Mouse (Mus musculus) olfactory bulb, adult 2 months (tissue): ENCODE measurements around the gene Spdl1. TPM values are rescaled to one million over a fixed set of nuclear protein-coding genes. Genes with fewer than 3 reads are reported as not detected.

Experiments used
- H3K27ac ChIP-seq: fragments of 200-500 bp; 2 replicates; pipeline ENCODE4 v1.5.1; 2012; ENCODE audit warnings: low read depth, low read length; ENCODE audit not compliant: insufficient read depth
- H3K4me1 ChIP-seq: fragments of 200-500 bp; 2 replicates; pipeline ENCODE4 v1.6.1; 2012; ENCODE audit warnings: low read length; ENCODE audit not compliant: control insufficient read depth, insufficient read depth
- H3K4me3 ChIP-seq: fragments of 200-500 bp; 2 replicates; pipeline ENCODE4 v1.5.1; 2012; ENCODE audit warnings: mild to moderate bottlenecking, low read depth, low read length, moderate library complexity; ENCODE audit not compliant: insufficient read depth
- CTCF ChIP-seq: fragments of 200-500 bp; IDR thresholded peaks from 2 replicates; pipeline ENCODE4 v1.5.1; 2012; ENCODE audit warnings: low read depth, mild to moderate bottlenecking, low read length, moderate library complexity; ENCODE audit not compliant: insufficient read depth
- POLR2A ChIP-seq: fragments of 200-500 bp; IDR thresholded peaks from 2 replicates; pipeline ENCODE4 v1.6.1; 2012; ENCODE audit warnings: mild to moderate bottlenecking, low read depth, low read length, moderate library complexity; ENCODE audit not compliant: insufficient read depth
- WGBS: fragments of 180-500 bp; shearing (Covaris S2); methylation state at CpG from one replicate; pipeline ENCODE4 v1.1.7; 2018; 5-methylcytosine and 5-hydroxymethylcytosine counted together
- polyA plus RNA-seq: library from polyadenylated mRNA; stranded (reverse); fragments of >200 nt; gene quantifications from 2 replicates; pipeline ENCODE4 v1.2.4, GENCODE M21; 2012; ENCODE audit warnings: low replicate concordance; ENCODE audit not compliant: missing spikeins, insufficient read depth, insufficient read length

Gene Spdl1
- polyA plus RNA-seq, 1 experiment, result not detected

DNA sequence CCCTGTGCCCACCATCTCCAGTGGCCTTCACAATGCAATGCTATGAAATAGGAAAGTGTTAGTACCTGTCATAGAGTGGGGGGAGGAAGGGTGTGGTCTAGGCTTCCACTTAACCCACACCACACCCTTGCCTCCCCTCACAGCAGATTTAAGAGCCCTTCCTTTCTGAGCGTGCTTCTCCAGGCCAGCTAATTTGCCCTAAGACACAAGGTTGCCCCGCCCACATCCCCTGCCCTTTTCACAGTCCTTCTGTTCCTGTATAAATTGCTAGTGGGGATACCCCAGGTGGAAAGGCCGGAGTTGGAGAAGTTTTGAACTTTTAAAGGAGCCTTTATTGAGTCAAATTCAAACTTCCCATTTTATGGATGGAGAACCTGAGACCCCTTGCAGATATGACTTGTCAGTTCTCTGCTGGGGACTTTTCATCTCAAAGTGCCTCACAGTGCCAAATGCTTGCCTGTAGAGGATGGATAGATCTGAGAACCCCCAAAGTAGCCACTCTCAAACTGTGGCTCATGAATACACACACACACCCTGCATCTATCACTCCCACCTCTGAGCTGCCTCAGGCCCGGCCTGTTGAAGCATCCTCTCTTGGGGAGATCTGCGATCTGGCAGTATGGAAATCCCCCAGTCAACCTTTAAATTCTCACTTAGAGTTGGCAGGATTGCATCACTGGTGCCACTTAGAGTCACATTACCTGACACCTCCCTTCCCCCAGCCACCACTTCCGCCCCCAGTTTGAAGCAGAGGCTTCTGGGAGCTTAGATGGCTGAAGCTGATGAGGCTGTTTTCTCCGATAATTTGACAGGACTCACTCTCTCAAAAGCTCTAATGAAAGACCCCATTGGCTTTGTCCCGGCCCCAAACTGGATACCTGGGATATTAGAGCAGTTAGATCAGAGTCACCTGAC, 50.7 kb downstream of the Spdl1 start:
- TF ChIP-seq CTCF, result no peak
- no peak for TF ChIP-seq POLR2A
- no peak overlapping the region for H3K27ac ChIP-seq
- H3K4me1 ChIP-seq, result no peaks in the 10 kb centered on the region
- no peak overlapping the region for H3K4me3 ChIP-seq
- WGBS, result 80% methylated on average over 8 of the region's 8 CpGs

DNA sequence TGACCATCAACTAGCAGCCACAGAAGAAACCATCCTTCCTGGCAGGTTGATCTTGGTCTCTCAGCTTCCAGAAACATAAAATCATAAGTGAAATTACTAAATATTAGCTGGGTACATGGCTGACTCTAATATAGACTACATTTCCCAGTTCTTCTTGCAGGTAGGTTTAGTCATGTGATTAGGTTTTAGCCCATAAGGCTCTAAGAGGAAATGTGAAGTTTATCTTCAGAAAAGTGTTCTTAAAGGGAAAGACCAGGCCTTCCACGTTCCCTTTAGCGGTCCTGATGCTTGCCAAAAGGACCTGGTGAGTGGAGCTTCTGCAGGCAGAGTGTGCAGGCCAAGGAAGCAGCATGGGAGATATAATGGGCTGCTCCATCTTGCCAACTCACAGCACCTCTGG, 52.7 kb downstream of the Spdl1 start:
- 88% methylated on average over 2 of the region's 2 CpGs for WGBS
- no peak for TF ChIP-seq POLR2A
- no peak for TF ChIP-seq CTCF
- Histone ChIP-seq H3K27ac (no peak overlapping the region), H3K4me1 (peaks cover 3% of the 10 kb centered on the region; the same call in 1 of the 2 replicates), H3K4me3 (no peak overlapping the region)

DNA sequence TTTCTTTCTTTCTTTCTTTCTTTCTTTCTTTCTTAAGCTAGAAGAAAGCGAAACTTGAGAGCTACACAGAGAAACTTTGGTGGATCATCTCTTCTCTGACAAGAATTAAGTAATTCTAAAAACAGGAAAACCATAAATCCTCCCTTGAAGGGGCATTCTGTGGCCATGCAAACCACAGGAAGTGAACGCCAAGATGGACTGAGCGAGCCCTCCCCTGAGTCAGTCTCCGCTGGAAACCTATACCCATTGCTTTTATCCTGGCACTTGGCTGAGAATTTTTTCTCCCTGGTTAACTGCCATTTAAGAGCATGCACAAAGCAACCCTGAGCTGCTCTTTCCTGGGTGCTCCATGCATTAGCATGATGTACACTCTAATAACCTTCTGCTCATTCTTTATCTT, 53.5 kb downstream of the Spdl1 start:
- no peak overlapping the region for H3K4me3 ChIP-seq
- TF ChIP-seq POLR2A, result no peak
- TF ChIP-seq CTCF, result no peak
- H3K4me1 ChIP-seq, result peaks cover 5% of the 10 kb centered on the region; the same call in 1 of the 2 replicates
- 87% methylated on average over 4 of the region's 4 CpGs for WGBS
- H3K27ac ChIP-seq, result no peak overlapping the region

DNA sequence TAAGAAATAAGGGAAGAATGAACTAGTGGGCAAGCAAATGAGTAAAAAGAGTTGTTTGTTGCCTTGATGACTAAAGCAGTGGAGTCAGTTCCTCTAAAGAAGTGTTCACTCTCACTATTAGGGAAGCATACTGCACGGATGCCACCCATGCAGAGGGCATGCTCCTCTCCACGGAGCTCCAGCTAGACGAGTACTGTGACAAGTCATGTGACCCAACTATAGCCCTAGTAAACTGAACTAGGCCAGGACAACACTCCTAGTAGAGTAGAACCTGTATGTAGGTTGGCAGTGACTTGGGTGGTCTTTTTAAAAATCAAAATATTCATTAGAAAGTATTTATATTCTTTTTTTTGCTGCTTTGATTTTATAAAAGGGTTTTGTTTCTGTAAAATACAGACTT, 55.1 kb downstream of the Spdl1 start:
- no peak overlapping the region for H3K27ac ChIP-seq
- H3K4me3 ChIP-seq, result no peak overlapping the region
- 79% methylated on average over 3 of the region's 3 CpGs for WGBS
- peaks cover 5% of the 10 kb centered on the region; the same call in 1 of the 2 replicates for H3K4me1 ChIP-seq
- TF ChIP-seq CTCF (no peak), POLR2A (no peak)

DNA sequence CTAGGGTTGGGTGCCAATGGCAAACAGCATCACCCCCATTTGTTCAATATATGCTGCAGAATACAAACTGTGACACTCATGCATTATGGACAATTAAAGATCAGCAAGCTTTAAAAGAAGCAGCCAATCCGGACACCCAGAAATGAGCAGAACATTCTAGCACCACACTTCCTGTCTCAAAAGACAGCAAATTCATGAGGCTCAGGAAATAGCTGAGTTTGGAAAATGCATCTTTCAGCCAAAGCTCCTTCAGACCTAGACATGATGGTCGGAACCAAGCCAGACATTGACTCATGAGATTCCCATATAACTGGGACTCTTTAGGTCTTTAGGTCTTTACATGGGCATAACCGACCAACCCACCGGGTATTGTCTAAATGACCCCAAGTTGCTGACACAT, 55.9 kb downstream of the Spdl1 start:
- 95% methylated on average over 4 of the region's 4 CpGs for WGBS
- peaks cover 5% of the 10 kb centered on the region; the same call in 1 of the 2 replicates for H3K4me1 ChIP-seq
- TF ChIP-seq POLR2A (no peak), CTCF (no peak)
- H3K4me3 ChIP-seq, result no peak overlapping the region
- no peak overlapping the region for H3K27ac ChIP-seq

DNA sequence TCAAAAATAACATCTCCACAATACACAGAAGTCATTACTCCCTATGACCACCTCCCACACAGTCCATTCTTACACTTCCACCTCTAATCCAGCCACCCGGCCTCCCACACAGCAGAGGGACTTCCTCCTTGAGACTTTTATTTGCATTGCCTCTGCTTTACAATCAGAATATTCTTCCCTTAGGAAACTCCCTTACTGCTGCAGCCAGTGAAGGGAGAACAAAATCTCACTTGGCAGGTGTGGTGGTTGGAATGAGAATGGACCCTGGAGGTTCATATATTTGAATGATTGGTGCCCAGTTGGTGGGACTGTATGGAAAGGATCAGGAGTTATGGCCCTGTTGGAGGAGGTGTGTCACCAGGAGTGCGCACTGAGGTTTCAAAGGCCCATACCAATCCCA, 57.4 kb downstream of the Spdl1 start:
- no peak for TF ChIP-seq POLR2A
- no peak for TF ChIP-seq CTCF
- H3K27ac ChIP-seq, result 0 out of 2 replicates have a peak overlapping the region, but pooled peaks have one; percentile 19
- 81% methylated on average over 2 of the region's 2 CpGs for whole genome bisulfite sequencing
- H3K4me3 ChIP-seq, result no peak overlapping the region
- H3K4me1 ChIP-seq, result peaks cover 5% of the 10 kb centered on the region; the same call in 1 of the 2 replicates

DNA sequence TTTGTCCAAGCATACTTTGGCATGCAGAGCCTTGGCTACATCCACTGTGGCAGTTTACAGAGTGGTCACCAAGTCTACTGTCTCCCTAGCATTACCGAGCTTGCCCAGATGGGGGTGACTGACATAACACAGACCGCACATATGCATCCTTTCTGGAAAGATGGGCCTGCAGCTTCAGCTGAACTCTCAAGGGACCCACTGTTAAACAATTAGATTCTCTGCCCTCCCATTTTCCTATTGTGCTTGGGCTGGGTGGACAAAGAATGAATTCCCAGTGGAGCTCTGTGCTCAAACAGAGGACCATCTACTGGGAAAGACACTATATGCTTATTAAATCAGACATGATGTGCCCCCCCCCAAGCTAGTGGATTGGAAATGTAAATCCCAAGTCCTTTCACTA, 58.8 kb downstream of the Spdl1 start:
- 67% methylated on average over 2 of the region's 2 CpGs for WGBS
- TF ChIP-seq POLR2A (no peak), CTCF (no peak)
- Histone ChIP-seq H3K4me1 (peaks cover 5% of the 10 kb centered on the region; the same call in 1 of the 2 replicates), H3K27ac (no peak overlapping the region), H3K4me3 (no peak overlapping the region)

DNA sequence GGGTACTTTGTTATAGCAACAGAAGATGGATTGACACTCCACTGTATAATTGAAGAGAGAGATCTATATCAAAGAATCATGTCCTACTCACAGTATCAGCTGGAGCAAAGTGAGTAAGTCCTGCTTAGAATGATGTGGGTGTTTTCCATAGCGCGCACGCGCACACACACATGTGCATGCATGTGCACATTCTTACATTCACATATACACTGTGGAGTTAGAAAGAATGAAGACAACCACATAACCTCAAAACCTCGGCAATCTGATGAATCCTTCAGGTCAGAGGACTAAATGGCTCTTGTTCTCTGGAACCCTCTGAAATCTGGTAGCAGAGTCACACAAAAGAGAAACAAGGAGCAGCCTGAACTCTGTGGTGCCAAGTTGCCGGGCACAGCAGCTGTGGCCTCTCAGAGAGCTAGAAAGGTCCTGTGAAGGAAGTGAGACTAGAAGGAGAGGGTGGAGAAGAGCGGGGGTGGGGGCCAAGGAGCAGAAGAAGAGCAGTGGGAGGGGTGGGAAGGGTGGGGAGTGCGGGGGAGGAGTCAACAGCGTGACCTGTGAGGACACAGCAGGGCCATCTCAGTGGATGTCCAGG, 60.0 kb downstream of the Spdl1 start:
- Histone ChIP-seq H3K27ac (no peak overlapping the region), H3K4me3 (no peak overlapping the region), H3K4me1 (peaks cover 5% of the 10 kb centered on the region; the same call in 1 of the 2 replicates)
- 93% methylated on average over 9 of the region's 9 CpGs for WGBS
- TF ChIP-seq CTCF (no peak), POLR2A (no peak)

DNA sequence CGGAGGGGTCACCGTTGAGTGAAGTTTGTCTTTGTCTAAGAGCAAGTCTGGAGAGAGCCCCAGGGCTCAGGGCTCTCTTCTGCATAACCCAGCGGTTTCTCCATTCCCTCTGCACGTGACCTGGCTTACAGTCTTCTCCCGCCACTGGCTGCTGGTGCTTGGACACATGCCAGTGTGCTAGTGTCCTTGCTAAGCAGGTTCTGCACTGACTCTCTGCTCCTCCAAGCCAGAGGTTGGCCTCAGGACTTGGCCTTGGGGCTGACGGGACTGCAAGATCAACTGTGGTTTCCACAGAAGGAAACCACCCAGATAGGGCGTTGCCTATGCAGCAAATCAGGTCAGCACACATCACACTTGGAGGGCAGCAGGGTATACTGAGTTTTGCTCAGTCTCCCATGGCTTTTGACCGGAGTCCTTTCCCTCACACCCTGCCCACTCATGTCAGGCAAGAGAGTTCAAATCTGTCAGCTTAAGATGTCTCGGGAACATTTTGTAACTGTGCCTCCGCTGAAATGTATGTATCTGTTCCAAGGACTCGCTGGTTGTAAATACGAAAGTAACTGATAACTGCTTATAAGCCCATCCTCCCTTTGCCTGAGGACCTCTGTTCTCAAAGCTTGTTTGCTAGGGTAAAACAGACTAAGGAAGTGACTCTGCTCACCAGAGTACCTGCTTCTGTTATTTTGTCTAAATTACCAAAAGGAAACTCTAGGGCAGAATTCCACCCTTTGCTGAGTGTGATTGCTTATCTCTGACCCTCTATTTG, 62.0 kb downstream of the Spdl1 start:
- WGBS, result 78% methylated on average over 12 of the region's 12 CpGs
- no peak overlapping the region for H3K27ac ChIP-seq
- peaks cover 5% of the 10 kb centered on the region; the same call in 1 of the 2 replicates for H3K4me1 ChIP-seq
- TF ChIP-seq POLR2A (no peak), CTCF (no peak)
- no peak overlapping the region for H3K4me3 ChIP-seq
